Mouse (Mus musculus) megakaryocyte, embryonic 14.5 days (primary cell): Measurements from ENCODE around the gene Tgfbr3.

Experiments
- FLI1 ChIP-seq: IDR thresholded peaks from 2 replicates; pipeline ENCODE4 v1.6.1; 2012; ENCODE audit warnings: low read length, inconsistent platforms, mixed read lengths
- GATA1 ChIP-seq: IDR thresholded peaks from 3 replicates; pipeline ENCODE4 v1.6.1; 2012; ENCODE audit warnings: mixed read lengths, low read length, inconsistent platforms, borderline replicate concordance

DNA sequence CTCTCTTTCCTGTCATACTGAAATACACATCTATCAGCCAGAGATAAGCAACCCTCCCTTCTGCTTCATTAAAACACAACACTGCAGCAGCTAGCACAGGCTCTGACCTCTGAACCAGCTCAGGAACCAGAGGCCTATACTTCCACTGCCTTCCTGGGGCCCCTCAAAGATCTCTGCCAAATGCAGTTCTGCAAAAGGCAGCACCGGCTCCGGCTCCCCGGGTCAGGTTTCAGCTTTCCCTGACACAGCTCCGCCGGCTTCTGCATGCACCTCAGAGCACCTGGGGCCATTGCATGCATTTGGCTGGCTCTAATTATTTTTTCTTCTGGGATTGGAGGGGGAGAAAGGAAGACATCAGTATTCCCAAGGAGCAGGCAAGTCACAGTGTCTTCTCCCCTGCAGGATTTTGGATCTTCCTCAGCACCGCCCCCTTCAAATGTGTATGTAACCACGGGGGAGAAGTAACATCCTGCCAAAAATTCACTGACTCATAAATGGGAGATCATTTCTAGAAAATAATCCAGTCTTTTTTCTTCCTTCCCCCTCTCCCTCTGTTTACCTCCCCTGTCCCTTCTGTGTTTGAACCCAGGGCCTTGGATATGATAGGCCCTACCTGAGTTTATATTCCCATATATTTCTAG lies 178.4 kb downstream of the Tgfbr3 start:
- TF ChIP-seq FLI1 (no peak), GATA1 (no peak)
